Mouse (Mus musculus) spleen, postnatal 4 days (tissue): ENCODE data around the gene Nr5a2.

ENCODE experiments used
- DNase-seq, 2 experiments: peaks; one replicate each; pipeline ENCODE4 v3.0.0; 2022; ENCODE audit warnings: low spot score in 2 of 2

Nr5a2 gene

GRCm38 (mm10) chr1:136960428-136961012, at the start of gene Nr5a2:
Gene Nr5a2, minus strand, starts transcription at chr1:136960448.
- DNase-seq: no peak

- DNase-seq: no peak
Observed at GRCm38 (mm10) chr1:137008726-137009239, 48.5 kb upstream of the Nr5a2 start.

GRCm38 (mm10) chr1:137003816-137004215, 43.6 kb upstream of the Nr5a2 start:
- no peak for DNase-seq

- no peak for DNase-seq
Observed at GRCm38 (mm10) chr1:137003144-137003543, 42.9 kb upstream of the Nr5a2 start.

DNA sequence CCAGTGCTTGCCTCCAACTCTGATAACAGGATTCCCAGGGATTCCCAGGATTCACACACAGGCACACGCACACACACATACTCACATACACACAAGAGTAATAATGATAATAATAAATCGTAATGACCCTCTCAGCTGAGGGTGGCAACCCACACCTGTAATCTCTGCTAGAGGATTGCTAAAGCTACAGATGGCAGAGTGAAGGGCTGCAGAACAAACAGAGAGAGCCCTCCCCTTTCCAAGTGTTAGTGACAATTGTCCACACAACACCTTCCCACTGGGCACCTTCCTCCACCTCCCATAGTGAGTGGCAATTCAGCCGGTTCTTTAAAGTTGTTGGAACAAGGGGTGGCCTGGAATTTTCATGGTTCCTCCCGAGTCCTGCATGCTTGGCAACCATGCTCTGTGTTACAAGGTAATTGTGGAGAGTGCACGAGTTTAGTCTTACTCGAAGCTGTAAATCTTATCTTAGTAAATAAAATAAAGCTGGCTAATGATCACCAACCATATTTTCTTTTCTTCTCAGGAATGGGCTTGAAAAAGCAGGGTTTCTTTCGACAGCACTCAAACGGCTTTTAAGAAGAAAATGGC, 31.6 kb upstream of the Nr5a2 start:
- DNase-seq: no peak

DNA sequence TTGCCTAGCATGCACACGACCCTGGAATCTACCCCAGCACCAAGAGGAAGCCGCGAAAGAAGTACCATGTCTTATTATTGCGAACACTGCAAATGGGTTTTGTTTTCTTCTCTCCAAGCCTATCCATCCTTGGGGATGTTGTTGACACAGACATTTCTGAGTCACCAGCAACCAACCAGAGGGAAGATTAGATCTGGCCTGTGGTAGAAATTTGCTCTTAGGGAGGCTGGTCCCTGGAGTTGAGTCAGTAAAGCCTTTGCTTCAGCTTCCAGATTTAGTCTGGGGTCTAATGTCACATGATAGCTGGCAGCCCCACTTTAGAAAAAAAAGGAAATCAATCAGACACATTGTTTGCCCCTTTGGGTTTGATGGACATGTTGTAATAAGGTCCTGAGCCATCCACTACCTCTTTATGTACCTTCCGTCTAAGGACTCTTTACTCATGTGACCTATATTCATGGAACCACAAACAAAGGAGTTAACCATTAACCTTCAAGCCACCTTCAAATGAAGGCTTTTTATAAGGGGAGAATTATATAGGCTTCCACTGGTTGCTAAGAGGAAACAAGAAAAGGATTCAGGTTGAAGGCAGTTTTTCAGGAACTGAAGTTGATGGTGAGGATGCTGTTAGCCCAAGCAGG, 20.1 kb upstream of the Nr5a2 start:
- no peak for DNase-seq

DNA sequence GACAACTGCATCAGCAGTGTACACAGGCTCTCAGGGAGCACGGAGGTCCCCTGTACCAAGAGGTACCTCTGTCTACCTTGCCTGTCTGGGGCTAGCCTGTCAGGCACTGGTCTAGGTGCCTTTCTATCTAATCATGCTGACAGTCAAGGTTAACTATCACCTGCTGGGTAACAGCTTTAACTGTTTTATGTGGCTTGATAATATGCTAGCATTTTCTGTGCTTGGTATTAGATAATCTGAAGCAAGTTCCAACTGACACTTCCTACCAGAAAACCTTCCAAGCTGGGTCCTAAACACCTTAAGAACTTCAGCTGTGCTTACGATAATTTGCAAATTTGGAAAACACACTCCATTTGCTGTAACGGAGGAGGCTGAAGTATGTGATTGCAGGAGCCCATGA, 17.6 kb upstream of the Nr5a2 start:
- DNase-seq: no peak

GRCm38 (mm10) chr1:136974040-136974439, 13.8 kb upstream of the Nr5a2 start:
- DNase-seq: no peak

- DNase-seq: no peak
Observed at GRCm38 (mm10) chr1:136973016-136973415, 12.8 kb upstream of the Nr5a2 start.

DNA sequence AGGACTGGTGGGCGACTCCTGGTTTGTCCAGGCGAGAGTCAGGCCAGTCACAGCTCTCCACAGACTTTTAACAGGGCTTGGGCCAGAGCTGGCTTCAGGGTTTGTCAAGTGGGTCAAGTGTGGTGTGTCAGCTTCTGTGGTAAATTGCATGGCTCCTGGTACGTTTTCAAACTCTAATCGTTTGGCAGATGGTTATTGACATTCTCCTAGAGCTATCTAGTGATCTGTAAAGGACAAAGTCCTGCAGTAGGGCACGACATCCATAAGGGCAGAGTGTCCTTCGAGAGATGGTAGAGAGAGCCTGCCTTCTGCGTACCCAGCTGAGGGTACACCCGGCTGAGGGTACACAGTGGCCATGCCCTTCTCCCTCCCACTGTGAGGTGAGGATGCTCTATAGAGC, 10.7 kb upstream of the Nr5a2 start:
- no peak for DNase-seq

DNA sequence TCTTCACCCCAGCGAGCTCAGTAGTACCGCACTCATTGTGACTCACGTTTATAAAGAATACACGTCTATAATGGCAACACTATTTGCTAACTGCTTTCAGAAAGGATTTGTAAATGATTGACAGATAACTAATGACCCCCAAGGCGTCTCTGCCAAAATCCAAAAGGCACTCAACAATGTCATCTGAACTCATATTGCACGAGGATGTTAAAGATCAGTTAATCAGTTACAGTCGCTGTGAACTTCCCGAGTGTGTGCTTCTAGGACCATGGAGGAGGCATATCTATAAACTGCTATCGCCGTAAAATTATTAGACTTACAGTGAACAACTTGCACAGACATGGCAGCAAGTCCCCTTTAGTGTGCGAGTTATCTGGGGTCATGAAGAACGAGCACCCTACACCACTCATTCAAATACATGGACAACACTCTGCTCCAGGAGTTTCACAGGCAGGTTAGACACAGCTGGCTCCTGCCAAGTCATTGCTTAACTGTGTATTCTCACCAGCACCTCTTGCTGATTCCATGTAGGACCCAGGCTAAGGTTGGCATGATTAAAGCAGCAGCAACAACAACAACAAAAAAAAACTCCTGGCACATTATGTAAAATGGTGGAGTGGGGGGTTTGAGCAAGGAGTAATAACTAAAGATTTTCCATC, 6.6 kb upstream of the Nr5a2 start:
- DNase-seq: no peak

DNA sequence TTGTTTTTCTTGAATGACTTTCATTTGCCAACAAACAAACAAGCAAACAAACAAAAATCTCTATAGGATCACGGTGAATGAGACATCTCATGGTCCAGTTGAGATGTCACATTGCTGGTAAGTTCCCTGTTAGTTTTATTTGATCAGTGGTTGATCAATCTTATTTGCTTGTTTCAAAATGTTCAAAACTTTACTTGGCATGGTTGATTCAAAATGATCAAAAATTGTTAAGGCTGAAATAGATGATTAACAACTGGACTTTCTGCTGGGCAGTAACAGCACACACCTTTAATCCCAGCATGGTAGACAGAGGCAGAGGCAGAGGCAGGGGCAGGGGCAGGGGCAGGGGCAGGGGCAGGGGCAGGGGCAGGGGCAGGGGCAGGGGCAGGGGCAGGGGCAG, 757 bp downstream of the Nr5a2 start:
- DNase-seq: no peak

GRCm38 (mm10) chr1:136958666-136959065, 1.6 kb downstream of the Nr5a2 start:
- DNase-seq: no peak

DNA sequence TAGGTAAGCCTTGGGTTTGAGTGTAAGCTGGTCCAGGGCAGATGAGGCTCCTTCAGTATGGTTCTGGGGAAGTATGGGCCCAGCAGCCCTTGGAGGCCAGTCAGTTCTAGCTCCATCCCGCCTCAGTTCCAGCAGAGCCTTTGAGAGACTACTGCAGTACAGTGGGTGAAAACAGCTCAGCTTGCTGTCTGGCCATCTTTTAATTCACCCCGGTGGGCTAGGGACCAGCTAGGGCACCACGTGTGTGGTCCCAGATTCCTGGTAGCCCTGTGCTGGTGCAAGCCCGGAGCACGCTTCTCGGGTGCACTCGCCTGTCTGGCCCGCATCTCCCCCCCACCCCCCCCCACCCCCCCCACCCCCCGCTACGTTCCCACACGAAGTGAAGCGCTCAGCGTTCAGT, 2.1 kb downstream of the Nr5a2 start:
- DNase-seq: no peak

DNA sequence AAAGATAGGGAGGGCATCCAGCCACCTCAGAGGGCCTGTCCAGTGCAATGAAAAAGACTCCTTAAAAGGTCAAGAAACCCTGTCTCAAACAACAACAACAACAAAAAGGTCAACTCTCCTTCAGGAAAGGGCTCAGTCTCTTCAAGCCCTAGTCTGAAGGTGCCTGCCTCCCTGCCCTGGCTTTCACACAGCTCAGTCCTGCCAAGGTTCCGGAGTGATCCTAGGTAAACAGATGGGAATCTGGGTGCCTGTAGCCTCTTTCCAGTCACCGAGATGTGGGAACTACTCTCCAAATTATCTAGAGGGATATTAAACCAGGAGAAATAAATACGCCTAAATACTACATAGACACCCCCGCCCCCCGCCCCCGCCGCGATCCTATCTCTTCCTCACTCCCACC, 2.6 kb downstream of the Nr5a2 start:
- DNase-seq: no peak

- no peak for DNase-seq
Observed at GRCm38 (mm10) chr1:136954108-136954494, 6.1 kb downstream of the Nr5a2 start.

GRCm38 (mm10) chr1:136953444-136954107, 6.7 kb downstream of the Nr5a2 start:
- no peak for DNase-seq

DNA sequence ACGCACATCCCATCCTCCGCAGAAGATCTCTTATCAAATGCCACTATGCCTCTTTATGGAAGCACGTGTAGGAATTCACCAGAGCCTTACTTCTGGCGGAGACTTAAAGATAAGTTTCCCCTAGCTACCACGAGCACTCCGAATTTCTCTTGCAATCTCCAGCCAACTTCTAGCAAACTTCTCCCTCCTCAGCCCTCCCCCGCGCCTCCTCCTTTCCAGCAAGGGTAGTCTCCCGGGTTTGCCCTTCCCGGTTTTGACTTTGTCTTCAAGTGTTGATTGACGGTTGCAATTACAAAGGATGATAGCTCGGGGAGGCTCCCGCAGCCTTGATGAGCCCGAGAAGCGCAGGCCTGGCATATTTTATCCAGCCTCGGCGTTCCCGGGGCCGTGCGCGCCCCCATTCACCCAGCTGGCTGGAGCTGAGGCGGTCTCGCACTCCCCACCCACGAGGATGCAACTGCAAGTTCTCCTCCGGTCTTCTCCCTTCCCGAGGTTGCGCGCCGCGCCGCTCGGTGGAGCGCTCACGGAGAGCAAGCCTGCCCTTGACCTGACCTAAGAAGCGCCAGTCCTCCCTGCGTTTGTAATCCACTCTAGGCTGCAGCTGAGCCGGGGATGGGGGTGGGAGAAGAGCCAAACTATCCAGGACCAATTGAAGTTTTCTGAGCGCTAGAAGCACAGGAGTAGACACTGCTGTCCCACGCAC, 7.5 kb downstream of the Nr5a2 start:
- DNase-seq: no peak

DNA sequence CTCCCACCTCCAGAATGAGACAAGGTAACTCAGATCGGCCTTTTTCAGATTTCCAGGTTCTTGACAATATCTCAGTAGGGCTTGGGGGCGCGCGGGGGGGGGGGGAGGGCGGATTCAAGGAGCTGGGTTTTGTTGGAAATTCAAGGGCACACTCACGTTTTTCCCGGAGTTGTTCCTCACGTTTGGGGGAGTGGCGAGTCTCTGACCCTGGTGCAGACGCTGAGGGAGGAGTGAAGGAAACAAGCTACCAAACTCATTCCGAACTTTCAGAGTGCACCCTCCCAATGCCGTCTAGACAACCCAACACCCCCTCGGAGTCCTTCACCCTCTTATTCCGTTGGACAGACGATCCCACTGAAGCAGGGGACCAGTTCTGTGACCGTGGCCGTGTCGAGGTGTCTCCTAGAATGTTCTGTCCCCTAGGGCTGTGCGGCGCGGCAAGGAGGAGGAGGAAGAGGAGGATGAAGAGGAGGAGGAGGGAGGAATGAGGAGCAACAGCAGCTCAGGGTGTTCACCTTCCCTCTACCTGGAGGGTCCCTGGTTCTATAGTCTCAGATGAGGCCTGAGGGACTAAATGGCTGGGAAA, 8.2 kb downstream of the Nr5a2 start:
- DNase-seq: no peak

DNA sequence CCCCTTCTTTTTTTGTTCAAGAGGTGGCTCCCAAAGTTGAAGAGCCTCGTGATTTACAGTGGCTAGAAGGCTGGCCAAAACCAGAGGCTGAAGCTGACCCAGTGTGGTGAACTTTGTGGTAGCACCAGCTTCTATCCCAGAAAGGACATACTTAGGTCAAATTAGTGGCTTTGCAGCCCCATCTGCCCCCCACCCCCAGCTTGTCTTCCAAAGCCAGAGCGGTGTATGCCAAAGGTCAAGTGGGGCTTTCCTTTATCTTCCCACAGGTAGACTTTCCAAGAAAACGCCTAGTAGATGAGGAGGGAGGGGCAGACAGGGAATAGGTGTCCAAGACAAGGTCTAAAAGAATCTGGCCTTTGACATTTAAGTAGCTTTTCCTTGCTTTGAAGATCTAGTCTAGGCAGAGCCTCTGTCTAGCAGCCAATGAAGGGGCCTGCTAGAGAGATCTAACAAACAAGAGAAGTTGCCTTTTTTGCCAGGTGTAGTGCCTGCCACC, 9.0 kb downstream of the Nr5a2 start:
- DNase-seq: no peak

GRCm38 (mm10) chr1:136949323-136949741, 10.9 kb downstream of the Nr5a2 start:
- DNase-seq: no peak
